Mouse (Mus musculus): ENCODE measurements around the gene Nup93. TPM values are rescaled to one million over a fixed set of nuclear protein-coding genes. Genes with fewer than 3 reads are reported as not detected.

Nup93 gene
- polyA plus RNA-seq, 1 experiment: 5.4 TPM

GRCm38 (mm10) chr8:94213819-94214218 lies 545 bp upstream of the Nup93 start:
- H3K27me3 ChIP-seq (ENCODE audit: control insufficient read depth, insufficient read depth, low read length): no peaks in the 10 kb centered on the region
- TF ChIP-seq CTCF (IDR thresholded peaks at IDR 0.05; ENCODE audit: extremely low read depth, insufficient read length, insufficient replicate concordance, low read depth, low read length): no peak
- no peak for TF ChIP-seq POLR2A (IDR thresholded peaks at IDR 0.05; ENCODE audit: low read depth, low read length)
- H3K36me3 ChIP-seq (ENCODE audit: control insufficient read depth, insufficient read depth, low read length): no peaks in the 10 kb centered on the region
- H3K4me3 ChIP-seq (ENCODE audit: low read depth, low read length): peak overlapping the region; percentile 52
- 55% methylated on average over 6 of the region's 6 CpGs for WGBS
- H3K27ac ChIP-seq (ENCODE audit: insufficient read depth, low read depth, low read length): peak overlapping the region; percentile 40; the same call in 1 of the 2 replicates
- peaks cover 5% of the 10 kb centered on the region; the same call in 1 of the 2 replicates for H3K4me1 ChIP-seq (ENCODE audit: control insufficient read depth, insufficient read depth, insufficient read length, low read length)

- no peak overlapping the region for H3K4me3 ChIP-seq (ENCODE audit: low read depth, low read length)
- H3K36me3 ChIP-seq (ENCODE audit: control insufficient read depth, insufficient read depth, low read length): peaks cover 7% of the 10 kb centered on the region; the same call in 1 of the 2 replicates
- H3K27me3 ChIP-seq (ENCODE audit: control insufficient read depth, insufficient read depth, low read length): no peaks in the 10 kb centered on the region
- no peak for TF ChIP-seq POLR2A (IDR thresholded peaks at IDR 0.05; ENCODE audit: low read depth, low read length)
- TF ChIP-seq CTCF (IDR thresholded peaks at IDR 0.05; ENCODE audit: extremely low read depth, insufficient read length, insufficient replicate concordance, low read depth, low read length): no peak
- no peak overlapping the region for H3K27ac ChIP-seq (ENCODE audit: insufficient read depth, low read depth, low read length)
- no peaks in the 10 kb centered on the region for H3K4me1 ChIP-seq (ENCODE audit: control insufficient read depth, insufficient read depth, insufficient read length, low read length)
- 85% methylated on average over 7 of the region's 7 CpGs for WGBS
Measured at GRCm38 (mm10) chr8:94227381-94227939, 13.1 kb downstream of the Nup93 start.

GRCm38 (mm10) chr8:94240240-94240751 lies 25.9 kb downstream of the Nup93 start:
- 79% methylated on average over 4 of the region's 4 CpGs for WGBS
- H3K4me3 ChIP-seq (ENCODE audit: low read depth, low read length): no peak overlapping the region
- no peak overlapping the region for H3K27ac ChIP-seq (ENCODE audit: insufficient read depth, low read depth, low read length)
- peaks cover 8% of the 10 kb centered on the region for H3K36me3 ChIP-seq (ENCODE audit: control insufficient read depth, insufficient read depth, low read length)
- no peak for TF ChIP-seq POLR2A (IDR thresholded peaks at IDR 0.05; ENCODE audit: low read depth, low read length)
- TF ChIP-seq CTCF (IDR thresholded peaks at IDR 0.05; ENCODE audit: extremely low read depth, insufficient read length, insufficient replicate concordance, low read depth, low read length): no peak
- no peaks in the 10 kb centered on the region for H3K27me3 ChIP-seq (ENCODE audit: control insufficient read depth, insufficient read depth, low read length)
- H3K4me1 ChIP-seq (ENCODE audit: control insufficient read depth, insufficient read depth, insufficient read length, low read length): no peaks in the 10 kb centered on the region

GRCm38 (mm10) chr8:94249836-94250435 lies 35.6 kb downstream of the Nup93 start:
- no peak for TF ChIP-seq POLR2A (IDR thresholded peaks at IDR 0.05; ENCODE audit: low read depth, low read length)
- Histone ChIP-seq H3K4me1 (ENCODE audit: control insufficient read depth, insufficient read depth, insufficient read length, low read length) (no peaks in the 10 kb centered on the region), H3K27ac (ENCODE audit: insufficient read depth, low read depth, low read length) (no peak overlapping the region), H3K36me3 (ENCODE audit: control insufficient read depth, insufficient read depth, low read length) (peaks cover 2% of the 10 kb centered on the region; the same call in 1 of the 2 replicates), H3K27me3 (ENCODE audit: control insufficient read depth, insufficient read depth, low read length) (no peaks in the 10 kb centered on the region), H3K4me3 (ENCODE audit: low read depth, low read length) (no peak overlapping the region)
- WGBS: 90% methylated on average over 2 of the region's 2 CpGs

- H3K36me3 ChIP-seq (ENCODE audit: control insufficient read depth, insufficient read depth, low read length): no peaks in the 10 kb centered on the region
- 91% methylated on average over 6 of the region's 6 CpGs for WGBS
- H3K27me3 ChIP-seq (ENCODE audit: control insufficient read depth, insufficient read depth, low read length): no peaks in the 10 kb centered on the region
- H3K27ac ChIP-seq (ENCODE audit: insufficient read depth, low read depth, low read length): no peak overlapping the region
- H3K4me3 ChIP-seq (ENCODE audit: low read depth, low read length): no peak overlapping the region
- TF ChIP-seq CTCF (IDR thresholded peaks at IDR 0.05; ENCODE audit: extremely low read depth, insufficient read length, insufficient replicate concordance, low read depth, low read length) (no peak), POLR2A (IDR thresholded peaks at IDR 0.05; ENCODE audit: low read depth, low read length) (no peak)
- H3K4me1 ChIP-seq (ENCODE audit: control insufficient read depth, insufficient read depth, insufficient read length, low read length): no peaks in the 10 kb centered on the region
Measured at GRCm38 (mm10) chr8:94258881-94259280, 44.5 kb downstream of the Nup93 start.

GRCm38 (mm10) chr8:94262626-94263297 lies 48.4 kb downstream of the Nup93 start:
- 79% methylated on average over 3 of the region's 3 CpGs for WGBS
- no peaks in the 10 kb centered on the region for H3K27me3 ChIP-seq (ENCODE audit: control insufficient read depth, insufficient read depth, low read length)
- no peaks in the 10 kb centered on the region for H3K36me3 ChIP-seq (ENCODE audit: control insufficient read depth, insufficient read depth, low read length)
- H3K27ac ChIP-seq (ENCODE audit: insufficient read depth, low read depth, low read length): no peak overlapping the region
- H3K4me3 ChIP-seq (ENCODE audit: low read depth, low read length): no peak overlapping the region
- TF ChIP-seq CTCF (IDR thresholded peaks at IDR 0.05; ENCODE audit: extremely low read depth, insufficient read length, insufficient replicate concordance, low read depth, low read length) (no peak), POLR2A (IDR thresholded peaks at IDR 0.05; ENCODE audit: low read depth, low read length) (no peak)
- no peaks in the 10 kb centered on the region for H3K4me1 ChIP-seq (ENCODE audit: control insufficient read depth, insufficient read depth, insufficient read length, low read length)

Measured in small intestine, adult 2 months (tissue).